Mouse (Mus musculus): Measurements from ENCODE around the gene Spata13. TPM values are rescaled to one million over a fixed set of nuclear protein-coding genes. Genes with fewer than 3 reads are reported as not detected.

Spata13 gene
- polyA plus RNA-seq, 1 experiment from 2014 or later: 21.0 TPM

- H3K4me3 ChIP-seq: no peak overlapping the region
- no peaks in the 10 kb centered on the region for H3K27me3 ChIP-seq (replicated peaks)
- H3K9ac ChIP-seq: no peak overlapping the region
- H3K9me3 ChIP-seq (replicated peaks): no peaks in the 10 kb centered on the region
- peaks cover 4% of the 10 kb centered on the region for H3K4me1 ChIP-seq (replicated peaks)
- ATAC-seq (ENCODE audit: insufficient number of reproducible peaks, low FRiP score): no peak
- H3K36me3 ChIP-seq: no peaks in the 10 kb centered on the region
- H3K4me2 ChIP-seq: no peak overlapping the region
- 47% methylated on average over 7 of the region's 7 CpGs for WGBS
- no peak overlapping the region for H3K27ac ChIP-seq (ENCODE audit: poor library complexity, severe bottlenecking)
Measured at GRCm38 (mm10) chr14:60782121-60782656, 148.4 kb downstream of the Spata13 start.

GRCm38 (mm10) chr14:60783196-60783595 is 149.4 kb downstream of the Spata13 start:
- Histone ChIP-seq H3K4me1 (replicated peaks) (peaks cover 4% of the 10 kb centered on the region), H3K4me3 (no peak overlapping the region), H3K27me3 (replicated peaks) (no peaks in the 10 kb centered on the region), H3K36me3 (peaks cover 9% of the 10 kb centered on the region), H3K9ac (no peak overlapping the region), H3K9me3 (replicated peaks) (no peaks in the 10 kb centered on the region), H3K27ac (ENCODE audit: poor library complexity, severe bottlenecking) (no peak overlapping the region), H3K4me2 (no peak overlapping the region)
- no peak for ATAC-seq (ENCODE audit: insufficient number of reproducible peaks, low FRiP score)
- 36% methylated on average over 8 of the region's 8 CpGs for WGBS

GRCm38 (mm10) chr14:60784427-60785315 is 150.9 kb downstream of the Spata13 start, which contains the start of gene Mipep:
Gene Mipep, plus strand, starts transcription at chr14:60784573.
- Histone ChIP-seq H3K4me3 (peak within 1 kb of the TSS; percentile 88), H3K9me3 (replicated peaks) (no peaks in the 10 kb centered on the region), H3K9ac (peak within 1 kb of the TSS; percentile 89), H3K27ac (ENCODE audit: poor library complexity, severe bottlenecking) (peak within 1 kb of the TSS; percentile 39; the same call in 1 of the 2 replicates), H3K4me1 (replicated peaks) (peaks cover 4% of the 10 kb centered on the region), H3K27me3 (replicated peaks) (no peaks in the 10 kb centered on the region), H3K36me3 (peaks cover 11% of the 10 kb centered on the region), H3K4me2 (peak within 1 kb of the TSS; percentile 92)
- WGBS: under 1% methylated on average over 61 of the region's 61 CpGs
- peak; percentile 76 for ATAC-seq (ENCODE audit: insufficient number of reproducible peaks, low FRiP score)

- ATAC-seq (ENCODE audit: insufficient number of reproducible peaks, low FRiP score): 0 out of 2 replicates have a peak, but pooled peaks have one; percentile 25
- Histone ChIP-seq H3K4me3 (no peak overlapping the region), H3K9ac (no peak overlapping the region), H3K36me3 (peaks cover 32% of the 10 kb centered on the region), H3K4me1 (replicated peaks) (peaks cover 2% of the 10 kb centered on the region), H3K4me2 (no peak overlapping the region), H3K9me3 (replicated peaks) (no peaks in the 10 kb centered on the region), H3K27ac (ENCODE audit: poor library complexity, severe bottlenecking) (no peak overlapping the region), H3K27me3 (replicated peaks) (no peaks in the 10 kb centered on the region)
- WGBS: 38% methylated on average over 3 of the region's 3 CpGs
Measured at GRCm38 (mm10) chr14:60790103-60790502, 156.3 kb downstream of the Spata13 start.

- 82% methylated on average over 4 of the region's 4 CpGs for WGBS
- no peak overlapping the region for H3K27ac ChIP-seq (ENCODE audit: poor library complexity, severe bottlenecking)
- no peak for ATAC-seq (ENCODE audit: insufficient number of reproducible peaks, low FRiP score)
- H3K4me2 ChIP-seq: no peak overlapping the region
- H3K27me3 ChIP-seq (replicated peaks): no peaks in the 10 kb centered on the region
- no peaks in the 10 kb centered on the region for H3K4me1 ChIP-seq (replicated peaks)
- H3K9ac ChIP-seq: no peak overlapping the region
- no peak overlapping the region for H3K4me3 ChIP-seq
- H3K9me3 ChIP-seq (replicated peaks): no peaks in the 10 kb centered on the region
- H3K36me3 ChIP-seq: peaks cover 31% of the 10 kb centered on the region
Measured at GRCm38 (mm10) chr14:60796600-60797322, 163.0 kb downstream of the Spata13 start.

GRCm38 (mm10) chr14:60797596-60797995 is 163.8 kb downstream of the Spata13 start:
- WGBS: 89% methylated on average over 5 of the region's 5 CpGs
- Histone ChIP-seq H3K4me1 (replicated peaks) (no peaks in the 10 kb centered on the region), H3K4me3 (no peak overlapping the region), H3K27me3 (replicated peaks) (no peaks in the 10 kb centered on the region), H3K9me3 (replicated peaks) (no peaks in the 10 kb centered on the region), H3K4me2 (no peak overlapping the region), H3K36me3 (peaks cover 31% of the 10 kb centered on the region), H3K9ac (no peak overlapping the region), H3K27ac (ENCODE audit: poor library complexity, severe bottlenecking) (no peak overlapping the region)
- ATAC-seq (ENCODE audit: insufficient number of reproducible peaks, low FRiP score): no peak

GRCm38 (mm10) chr14:60798721-60799120 is 164.9 kb downstream of the Spata13 start:
- H3K4me1 ChIP-seq (replicated peaks): no peaks in the 10 kb centered on the region

GRCm38 (mm10) chr14:60799762-60800728 is 166.2 kb downstream of the Spata13 start:
- ATAC-seq (ENCODE audit: insufficient number of reproducible peaks, low FRiP score): peak; percentile 18; the same call in 1 of the 2 replicates
- H3K4me3 ChIP-seq: no peak overlapping the region
- H3K27me3 ChIP-seq (replicated peaks): no peaks in the 10 kb centered on the region
- no peaks in the 10 kb centered on the region for H3K4me1 ChIP-seq (replicated peaks)
- H3K4me2 ChIP-seq: no peak overlapping the region
- H3K9ac ChIP-seq: no peak overlapping the region
- 55% methylated on average over 9 of the region's 9 CpGs for WGBS
- H3K36me3 ChIP-seq: peaks cover 38% of the 10 kb centered on the region
- no peaks in the 10 kb centered on the region for H3K9me3 ChIP-seq (replicated peaks)
- no peak overlapping the region for H3K27ac ChIP-seq (ENCODE audit: poor library complexity, severe bottlenecking)

More at GRCm38 (mm10) chr14:60798721-60799120, 164.9 kb downstream of the Spata13 start:
- Histone ChIP-seq H3K4me2 (no peak overlapping the region), H3K9ac (no peak overlapping the region), H3K9me3 (replicated peaks) (no peaks in the 10 kb centered on the region), H3K36me3 (peaks cover 38% of the 10 kb centered on the region), H3K27ac (ENCODE audit: poor library complexity, severe bottlenecking) (no peak overlapping the region), H3K27me3 (replicated peaks) (no peaks in the 10 kb centered on the region), H3K4me3 (no peak overlapping the region)
- WGBS: 81% methylated on average over 4 of the region's 4 CpGs
- no peak for ATAC-seq (ENCODE audit: insufficient number of reproducible peaks, low FRiP score)

- 90% methylated on average over 13 of the region's 13 CpGs for WGBS
- Histone ChIP-seq H3K9ac (no peak overlapping the region), H3K27ac (ENCODE audit: poor library complexity, severe bottlenecking) (no peak overlapping the region), H3K4me1 (replicated peaks) (peaks cover 4% of the 10 kb centered on the region; the same call in 1 of the 2 replicates), H3K27me3 (replicated peaks) (no peaks in the 10 kb centered on the region), H3K4me3 (no peak overlapping the region), H3K36me3 (peaks cover 30% of the 10 kb centered on the region), H3K4me2 (no peak overlapping the region), H3K9me3 (replicated peaks) (no peaks in the 10 kb centered on the region)
- ATAC-seq (ENCODE audit: insufficient number of reproducible peaks, low FRiP score): no peak
Measured at GRCm38 (mm10) chr14:60802026-60802425, 168.2 kb downstream of the Spata13 start.

GRCm38 (mm10) chr14:60804978-60805377 is 171.2 kb downstream of the Spata13 start:
- Histone ChIP-seq H3K4me1 (replicated peaks) (peaks cover 6% of the 10 kb centered on the region; the same call in 1 of the 2 replicates), H3K9ac (no peak overlapping the region), H3K27ac (ENCODE audit: poor library complexity, severe bottlenecking) (no peak overlapping the region), H3K4me3 (no peak overlapping the region), H3K9me3 (replicated peaks) (no peaks in the 10 kb centered on the region), H3K27me3 (replicated peaks) (no peaks in the 10 kb centered on the region), H3K4me2 (no peak overlapping the region), H3K36me3 (peaks cover 13% of the 10 kb centered on the region)
- no peak for ATAC-seq (ENCODE audit: insufficient number of reproducible peaks, low FRiP score)
- 91% methylated on average over 9 of the region's 9 CpGs for WGBS
